ENCODE assay signal across 11 mouse cellular contexts in genomic region chr4:134495546-134495923, GRCm38 (mm10). TPM values are rescaled to one million over a fixed set of nuclear protein-coding genes. Genes with fewer than 3 reads are reported as not detected.
DNase-seq lines count a peak whose midpoint lies in the region; ATAC-seq and TF ChIP-seq lines count a peak whose summit lies in the region.
"Had no signal": no experiment of that assay in that cellular context is flagged by ENCODE, and none has a peak within 500 bp of the region (broad histone marks: within the 10 kb centered on the region; RNA-seq: fewer than 3 reads in every experiment).

No protein-coding gene starts in this region.

- no peak overlapping the region for H3K4me3 ChIP-seq in heart, embryonic 13.5 days
- no peak overlapping the region for H3K4me3 ChIP-seq in liver, adult 2 months (ENCODE audit: insufficient read depth, low read depth, low read length)
- no peak overlapping the region for H3K4me3 ChIP-seq in liver, embryonic 11.5 days (ENCODE audit: low read depth, low read length)
- no peak overlapping the region for H3K4me3 ChIP-seq in embryonic facial prominence, embryonic 10.5 days
- H3K4me3 ChIP-seq in liver, postnatal 0 days (ENCODE audit: low read depth, low read length) = no peak overlapping the region
- H3K4me3 ChIP-seq: myocyte had no signal

- no peak for DNase-seq in heart, postnatal 25 days (ENCODE audit: low spot score)
- no peak for DNase-seq in liver, adult 2 months (ENCODE audit: extremely low read depth, low read depth, low spot score)
- no peak for DNase-seq in liver, embryonic 11.5 days (ENCODE audit: low spot score)
- no peak for DNase-seq in embryonic facial prominence, embryonic 10.5 days (ENCODE audit: low spot score)
- no peak for DNase-seq in liver, postnatal 0 days
- no peak for DNase-seq in embryo, embryonic 11 days

- no peaks in the 10 kb centered on the region for H3K36me3 ChIP-seq in heart, embryonic 13.5 days
- H3K36me3 ChIP-seq in liver, adult 2 months (ENCODE audit: control insufficient read depth, insufficient read depth, low read length) = no peaks in the 10 kb centered on the region
- H3K36me3 ChIP-seq in liver, embryonic 11.5 days (ENCODE audit: control insufficient read depth, insufficient read depth, low read length) = no peaks in the 10 kb centered on the region
- H3K36me3 ChIP-seq in embryonic facial prominence, embryonic 10.5 days (replicated peaks) = no peaks in the 10 kb centered on the region
- no peaks in the 10 kb centered on the region for H3K36me3 ChIP-seq in liver, postnatal 0 days (replicated peaks; ENCODE audit: insufficient read depth, low read length)

- no peaks in the 10 kb centered on the region; the same call in 1 of the 2 replicates for H3K79me2 ChIP-seq in liver, adult 2 months (ENCODE audit: control insufficient read depth, insufficient read depth, low read length)

- peak overlapping the region; percentile 93; the same call in 1 of the 2 replicates for H3K27ac ChIP-seq in heart, embryonic 13.5 days (replicated peaks)
- peak overlapping the region; percentile 4; the same call in 1 of the 2 replicates for H3K27ac ChIP-seq in liver, adult 2 months (replicated peaks; ENCODE audit: insufficient read depth, low read depth, low read length)
- no peak overlapping the region for H3K27ac ChIP-seq in liver, embryonic 11.5 days (ENCODE audit: low read depth, low read length)
- peak overlapping the region; percentile 36; the same call in 1 of the 2 replicates for H3K27ac ChIP-seq in embryonic facial prominence, embryonic 10.5 days (replicated peaks)
- H3K27ac ChIP-seq in liver, postnatal 0 days (ENCODE audit: low read depth) = peak overlapping the region; percentile 89

- peak overlapping the region; percentile 44; the same call in 1 of the 2 replicates for H3K9ac ChIP-seq in heart, embryonic 13.5 days
- no peak overlapping the region for H3K9ac ChIP-seq in liver, adult 2 months (ENCODE audit: low read depth, low read length)
- no peak overlapping the region for H3K9ac ChIP-seq in liver, embryonic 11.5 days (ENCODE audit: low read depth, low read length)
- no peak overlapping the region for H3K9ac ChIP-seq in liver, postnatal 0 days (replicated peaks)
- H3K9ac ChIP-seq: liver, embryonic 14.5 days had no signal

- H3K27me3 ChIP-seq in heart, embryonic 13.5 days (replicated peaks) = no peaks in the 10 kb centered on the region
- no peaks in the 10 kb centered on the region for H3K27me3 ChIP-seq in liver, adult 2 months (ENCODE audit: control insufficient read depth, insufficient read depth, low read length)
- no peaks in the 10 kb centered on the region for H3K27me3 ChIP-seq in liver, embryonic 11.5 days (replicated peaks; ENCODE audit: control insufficient read depth, insufficient read depth, low read length)
- H3K27me3 ChIP-seq in embryonic facial prominence, embryonic 10.5 days (replicated peaks; ENCODE audit: low read depth, poor library complexity, severe bottlenecking) = peaks cover 27% of the 10 kb centered on the region
- no peaks in the 10 kb centered on the region for H3K27me3 ChIP-seq in liver, postnatal 0 days (ENCODE audit: insufficient read depth, low read length)

- no peak for TF ChIP-seq POLR2A in liver, adult 2 months (IDR thresholded peaks at IDR 0.05; ENCODE audit: extremely low read depth, insufficient read depth, low read length)

- WGBS in heart, embryonic 13.5 days = 61% methylated on average over 5 of the region's 5 CpGs
- 80% methylated on average over 5 of the region's 5 CpGs for WGBS in liver, adult 2 months
- 74% methylated on average over 5 of the region's 5 CpGs for WGBS in liver, embryonic 11.5 days
- 71% methylated on average over 5 of the region's 5 CpGs for WGBS in embryonic facial prominence, embryonic 10.5 days
- 56% methylated on average over 5 of the region's 5 CpGs for WGBS in liver, postnatal 0 days (ENCODE audit: insufficient replicate concordance)

- no peak for TF ChIP-seq EP300 in liver, postnatal 0 days (IDR thresholded peaks at IDR 0.05; ENCODE audit: low read depth)

- peak overlapping the region; percentile 97; the same call in 1 of the 2 replicates for H3K4me2 ChIP-seq in heart, embryonic 13.5 days
- H3K4me2 ChIP-seq in liver, embryonic 11.5 days = no peak overlapping the region; the same call in 1 of the 2 replicates
- H3K4me2 ChIP-seq in liver, postnatal 0 days (ENCODE audit: low read depth, low read length) = no peak overlapping the region

- no peaks in the 10 kb centered on the region; the same call in 1 of the 2 replicates for H3K9me3 ChIP-seq in heart, embryonic 13.5 days
- no peaks in the 10 kb centered on the region; the same call in 1 of the 2 replicates for H3K9me3 ChIP-seq in liver, embryonic 11.5 days (ENCODE audit: control insufficient read depth, low read length)
- no peaks in the 10 kb centered on the region for H3K9me3 ChIP-seq in embryonic facial prominence, embryonic 10.5 days
- H3K9me3 ChIP-seq in liver, postnatal 0 days (ENCODE audit: low read length) = no peaks in the 10 kb centered on the region; the same call in 1 of the 2 replicates

- ATAC-seq in heart, embryonic 13.5 days (ENCODE audit: extremely low read depth, insufficient number of reproducible peaks, low FRiP score, low TSS enrichment) = no peak
- no peak for ATAC-seq in liver, embryonic 11.5 days (replicated peaks; ENCODE audit: low FRiP score)
- no peak for ATAC-seq in liver, postnatal 0 days
- ATAC-seq in inflammation-experienced regulatory T-cells, adult 6 months = no peak

- intact Hi-C loops in heart, postnatal 25 days (cut with DNase I) = no loop called here

- H3K4me1 ChIP-seq in heart, embryonic 13.5 days = peaks cover 48% of the 10 kb centered on the region
- H3K4me1 ChIP-seq in liver, adult 2 months (ENCODE audit: control insufficient read depth, insufficient read depth, low read length) = peaks cover 24% of the 10 kb centered on the region
- H3K4me1 ChIP-seq in liver, embryonic 11.5 days (replicated peaks; ENCODE audit: control insufficient read depth, insufficient read depth, low read length) = peaks cover 45% of the 10 kb centered on the region
- peaks cover 32% of the 10 kb centered on the region for H3K4me1 ChIP-seq in embryonic facial prominence, embryonic 10.5 days
- H3K4me1 ChIP-seq in liver, postnatal 0 days (ENCODE audit: insufficient read depth) = peaks cover 52% of the 10 kb centered on the region

- no peak for TF ChIP-seq CTCF in liver, adult 2 months (IDR thresholded peaks at IDR 0.05; ENCODE audit: low read depth, low read length)
- TF ChIP-seq CTCF in liver, postnatal 0 days (IDR thresholded peaks at IDR 0.05; ENCODE audit: low read depth) = no peak

RNA-seq across cellular contexts. Expression of gene Paqr7, which starts 1.0 kb away (rescaled TPM):
- polyA plus RNA-seq in heart, embryonic 13.5 days (2015; fragmentation: Nextera tagmentation; extraction: Ambion mirVana) = 10.0 and 10.9 TPM in 2 replicates
- total RNA-seq in heart, postnatal 25 days (2021) = 10 to 100 TPM; 16.9 to 17.4 TPM
- total RNA-seq in liver, adult 2 months (2014; rRNA removed) = 18.7 and 20.3 TPM in 2 replicates
- polyA plus RNA-seq in liver, adult 2 months (2012; rRNA removed) = 46.1 and 58.5 TPM in 2 replicates
- 2.5 and 3.0 TPM in 2 replicates for polyA plus RNA-seq in liver, embryonic 11.5 days (2014; fragmentation: Nextera tagmentation; extraction: Ambion mirVana)
- 1.2 and 2.1 TPM in 2 replicates for polyA plus RNA-seq in embryonic facial prominence, embryonic 10.5 days (2016; fragmentation: Nextera tagmentation; extraction: Ambion mirVana)
- polyA plus RNA-seq in liver, postnatal 0 days (2015; fragmentation: Nextera tagmentation; extraction: Ambion mirVana) = 12.4 and 17.8 TPM in 2 replicates
- 10 to 100 TPM; 22.5 to 35.0 (median 31.7) TPM for polyA plus RNA-seq in inflammation-experienced regulatory T-cells, adult 6 months (2017; shearing (Covaris generic))

RNA-seq across cellular contexts. Expression of gene Aunip, which starts 15.3 kb away (rescaled TPM):
- 8.5 and 11.2 TPM in 2 replicates for polyA plus RNA-seq in heart, embryonic 13.5 days (2015; fragmentation: Nextera tagmentation; extraction: Ambion mirVana)
- under 1 TPM; 0.34 to 0.47 TPM for total RNA-seq in heart, postnatal 25 days (2021)
- 0.09 and 0.34 TPM in 2 replicates for total RNA-seq in liver, adult 2 months (2014; rRNA removed)
- polyA plus RNA-seq in liver, adult 2 months (2012; rRNA removed) = not detected in 2 replicates
- 15.9 and 18.5 TPM in 2 replicates for polyA plus RNA-seq in liver, embryonic 11.5 days (2014; fragmentation: Nextera tagmentation; extraction: Ambion mirVana)
- polyA plus RNA-seq in embryonic facial prominence, embryonic 10.5 days (2016; fragmentation: Nextera tagmentation; extraction: Ambion mirVana) = 28.2 and 28.6 TPM in 2 replicates
- 6.9 and 7.1 TPM in 2 replicates for polyA plus RNA-seq in liver, postnatal 0 days (2015; fragmentation: Nextera tagmentation; extraction: Ambion mirVana)
- 1 to 10 TPM in 1 of 3 experiments, under 1 TPM in 2; 0.44 to 7.2 (median 0.94) TPM for polyA plus RNA-seq in inflammation-experienced regulatory T-cells, adult 6 months (2017; shearing (Covaris generic))
- total RNA-seq: gastrocnemius, adult 8-10 months had no signal

RNA-seq across cellular contexts. Expression of gene Stmn1, which starts 27.4 kb away (rescaled TPM):
- 988 and 1,051 TPM in 2 replicates for polyA plus RNA-seq in heart, embryonic 13.5 days (2015; fragmentation: Nextera tagmentation; extraction: Ambion mirVana)
- total RNA-seq in heart, postnatal 25 days (2021) = 10 to 100 TPM; 24.5 to 26.4 TPM
- 4.4 and 12.8 TPM in 2 replicates for total RNA-seq in liver, adult 2 months (2014; rRNA removed)
- polyA plus RNA-seq in liver, adult 2 months (2012; rRNA removed) = 0.49 and 2.8 TPM in 2 replicates
- 896 and 908 TPM in 2 replicates for polyA plus RNA-seq in liver, embryonic 11.5 days (2014; fragmentation: Nextera tagmentation; extraction: Ambion mirVana)
- polyA plus RNA-seq in embryonic facial prominence, embryonic 10.5 days (2016; fragmentation: Nextera tagmentation; extraction: Ambion mirVana) = 2,394 and 2,556 TPM in 2 replicates
- 249 and 258 TPM in 2 replicates for polyA plus RNA-seq in liver, postnatal 0 days (2015; fragmentation: Nextera tagmentation; extraction: Ambion mirVana)
- 100 to 1,000 TPM in 1 of 3 experiments, 10 to 100 TPM in 2; 62.2 to 637 (median 91.9) TPM for polyA plus RNA-seq in inflammation-experienced regulatory T-cells, adult 6 months (2017; shearing (Covaris generic))

RNA-seq across cellular contexts. Expression of gene Mtfr1l, which starts 39.7 kb away (rescaled TPM):
- 142 and 144 TPM in 2 replicates for polyA plus RNA-seq in heart, embryonic 13.5 days (2015; fragmentation: Nextera tagmentation; extraction: Ambion mirVana)
- 100 to 1,000 TPM; 178 to 185 TPM for total RNA-seq in heart, postnatal 25 days (2021)
- 50.9 and 55.1 TPM in 2 replicates for total RNA-seq in liver, adult 2 months (2014; rRNA removed)
- polyA plus RNA-seq in liver, adult 2 months (2012; rRNA removed) = 80.1 and 96.7 TPM in 2 replicates
- polyA plus RNA-seq in liver, embryonic 11.5 days (2014; fragmentation: Nextera tagmentation; extraction: Ambion mirVana) = 107 and 114 TPM in 2 replicates
- 107 and 114 TPM in 2 replicates for polyA plus RNA-seq in embryonic facial prominence, embryonic 10.5 days (2016; fragmentation: Nextera tagmentation; extraction: Ambion mirVana)
- 56.9 and 60.3 TPM in 2 replicates for polyA plus RNA-seq in liver, postnatal 0 days (2015; fragmentation: Nextera tagmentation; extraction: Ambion mirVana)
- polyA plus RNA-seq in inflammation-experienced regulatory T-cells, adult 6 months (2017; shearing (Covaris generic)) = 100 to 1,000 TPM in 1 of 3 experiments, 10 to 100 TPM in 2; 64.7 to 110 (median 89.2) TPM

RNA-seq across cellular contexts. Expression of gene Selenon, which starts 56.4 kb away (rescaled TPM):
- 7.5 and 8.0 TPM in 2 replicates for polyA plus RNA-seq in heart, embryonic 13.5 days (2015; fragmentation: Nextera tagmentation; extraction: Ambion mirVana)
- total RNA-seq in heart, postnatal 25 days (2021) = 10 to 100 TPM; 21.0 to 22.2 TPM
- total RNA-seq in liver, adult 2 months (2014; rRNA removed) = 0.74 and 1.1 TPM in 2 replicates
- polyA plus RNA-seq in liver, adult 2 months (2012; rRNA removed) = 1.2 and 2.4 TPM in 2 replicates
- polyA plus RNA-seq in liver, embryonic 11.5 days (2014; fragmentation: Nextera tagmentation; extraction: Ambion mirVana) = 12.4 and 13.1 TPM in 2 replicates
- 9.5 and 9.7 TPM in 2 replicates for polyA plus RNA-seq in embryonic facial prominence, embryonic 10.5 days (2016; fragmentation: Nextera tagmentation; extraction: Ambion mirVana)
- 2.8 TPM in 2 replicates for polyA plus RNA-seq in liver, postnatal 0 days (2015; fragmentation: Nextera tagmentation; extraction: Ambion mirVana)
- under 1 TPM; 0.44 to 0.63 (median 0.63) TPM for polyA plus RNA-seq in inflammation-experienced regulatory T-cells, adult 6 months (2017; shearing (Covaris generic))

Comparison
In these comparisons a context has a peak if more than half of its experiments do, and no peak if none do; other contexts are left out.
1. RNA of gene Stmn1, which starts 27.4 kb away (polyA plus RNA-seq): 2,394 to 2,556 TPM in embryonic facial prominence, embryonic 10.5 days, 988 to 1,051 TPM in heart, embryonic 13.5 days, 896 to 908 TPM in liver, embryonic 11.5 days, 249 to 258 TPM in liver, postnatal 0 days and 62.2 to 637 TPM in inflammation-experienced regulatory T-cells, adult 6 months; 0.49 to 2.8 TPM in liver, adult 2 months; every median in the first group is over 10 times any median in the second.